Mouse (Mus musculus): ENCODE measurements around the gene Pcolce. TPM values are rescaled to one million over a fixed set of nuclear protein-coding genes. Genes with fewer than 3 reads are reported as not detected.
A peak's percentile ranks its signal among the peaks of the same experiment; 100 is the strongest.

The Pcolce gene
- polyA plus RNA-seq, 1 experiment, result 23.4 TPM

DNA sequence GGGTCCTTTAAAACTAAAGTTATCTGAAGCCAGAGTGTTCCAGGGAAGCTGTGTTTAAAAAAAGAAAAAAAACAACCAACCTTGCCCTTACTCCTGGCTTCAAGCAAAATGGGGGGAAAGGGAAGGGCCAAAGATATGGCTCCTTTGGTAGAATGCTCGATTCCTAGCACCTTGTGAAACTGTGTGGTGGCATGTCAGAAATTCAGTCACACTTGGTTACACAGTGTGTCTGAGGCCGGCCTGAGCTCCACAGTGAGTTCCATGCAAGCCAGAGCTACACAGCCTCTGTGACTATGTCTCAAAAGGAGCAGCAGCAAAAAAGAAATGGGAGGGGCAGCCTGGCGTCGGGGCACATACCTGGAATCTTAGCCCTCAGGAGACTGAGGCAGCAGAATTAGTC, 35.7 kb upstream of the Pcolce start:
- peaks cover 2% of the 10 kb centered on the region; the same call in 1 of the 2 replicates for H3K4me1 ChIP-seq (ENCODE audit: control insufficient read depth, insufficient read depth, low read length)
- WGBS, result 57% methylated on average over 4 of the region's 4 CpGs
- H3K27ac ChIP-seq (ENCODE audit: control insufficient read depth, insufficient read depth, low read depth, low read length, poor library complexity), result no peak overlapping the region
- TF ChIP-seq CTCF (IDR thresholded peaks at IDR 0.05; ENCODE audit: control insufficient read depth, insufficient read depth, low read length), result no peak
- no peak for TF ChIP-seq POLR2A (IDR thresholded peaks at IDR 0.05; ENCODE audit: borderline replicate concordance, control insufficient read depth, low read depth, low read length)
- H3K4me3 ChIP-seq (replicated peaks; ENCODE audit: control insufficient read depth, low read depth, low read length), result no peak overlapping the region

DNA sequence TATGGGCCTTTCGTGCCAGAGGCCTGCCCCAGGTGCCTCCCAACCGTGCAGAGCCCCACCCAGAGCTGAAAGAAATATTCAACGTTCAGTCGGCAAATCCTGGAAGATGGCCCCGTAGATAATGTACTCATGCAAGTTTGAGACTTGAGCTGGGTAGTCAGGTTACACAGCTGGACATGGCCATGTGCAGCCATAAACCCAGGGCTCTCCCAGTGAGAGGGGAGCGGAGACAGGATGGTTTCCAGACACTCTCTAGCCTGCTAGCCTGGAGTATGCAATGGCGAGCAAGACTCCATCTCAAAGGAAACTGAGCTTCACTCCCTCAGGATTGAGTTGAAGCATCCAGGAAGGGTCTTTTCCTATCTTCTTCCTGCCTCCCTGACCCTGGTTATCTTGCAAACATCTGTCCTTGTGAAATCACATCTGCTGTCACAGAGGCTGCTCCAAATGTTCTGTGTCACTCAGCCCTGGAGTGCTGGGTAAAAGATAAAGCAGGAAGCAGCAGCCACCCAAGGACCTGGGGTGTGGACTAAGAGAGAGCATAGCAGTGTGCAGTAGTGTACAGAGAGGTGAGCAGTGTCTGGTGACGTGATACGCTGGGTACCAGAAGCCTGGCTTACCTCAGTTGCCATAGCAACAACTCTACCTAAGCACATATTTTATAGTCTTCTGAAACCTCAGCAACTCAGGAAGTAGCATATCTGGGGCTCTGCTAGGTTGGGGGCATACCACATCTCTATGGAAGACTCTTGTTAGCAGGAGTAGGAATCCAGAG, 34.4 kb upstream of the Pcolce start:
- 61% methylated on average over 9 of the region's 9 CpGs for WGBS
- no peak overlapping the region for H3K27ac ChIP-seq (ENCODE audit: control insufficient read depth, insufficient read depth, low read depth, low read length, poor library complexity)
- H3K4me1 ChIP-seq (ENCODE audit: control insufficient read depth, insufficient read depth, low read length), result peaks cover 2% of the 10 kb centered on the region; the same call in 1 of the 2 replicates
- no peak overlapping the region for H3K4me3 ChIP-seq (replicated peaks; ENCODE audit: control insufficient read depth, low read depth, low read length)
- TF ChIP-seq POLR2A (IDR thresholded peaks at IDR 0.05; ENCODE audit: borderline replicate concordance, control insufficient read depth, low read depth, low read length) (no peak), CTCF (IDR thresholded peaks at IDR 0.05; ENCODE audit: control insufficient read depth, insufficient read depth, low read length) (no peak)

DNA sequence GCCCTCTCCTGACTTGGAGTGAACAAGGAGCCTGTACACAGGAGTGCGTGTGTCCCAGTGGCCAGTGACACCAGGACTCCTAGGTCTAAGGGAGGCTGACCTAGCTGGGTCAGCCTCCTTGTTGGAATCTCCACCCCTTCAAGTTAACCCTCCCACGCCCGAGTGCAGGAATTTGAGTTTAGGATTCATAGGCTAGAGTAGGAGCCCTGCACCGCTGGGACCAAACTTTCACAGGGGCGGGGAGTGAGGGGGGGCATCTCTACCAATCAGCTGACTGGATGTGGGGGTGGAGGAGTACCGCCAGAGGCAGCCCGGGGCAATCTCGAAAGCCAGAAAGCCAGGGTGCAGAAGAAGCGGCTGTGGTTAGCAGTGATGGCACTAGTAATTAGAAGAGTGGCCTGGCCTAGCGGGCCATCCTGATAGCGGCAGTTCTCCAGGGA, 32.1 kb upstream of the Pcolce start, which contains the start of gene Irs3:
TSS of gene Irs3 (minus strand) at position 63 of the 440 bp plus-strand sequence.
- Histone ChIP-seq H3K4me1 (ENCODE audit: control insufficient read depth, insufficient read depth, low read length) (peaks cover 2% of the 10 kb centered on the region; the same call in 1 of the 2 replicates), H3K27ac (ENCODE audit: control insufficient read depth, insufficient read depth, low read depth, low read length, poor library complexity) (peak within 1 kb of the TSS; percentile 23; the same call in 1 of the 2 replicates), H3K4me3 (replicated peaks; ENCODE audit: control insufficient read depth, low read depth, low read length) (peak within 1 kb of the TSS; percentile 56)
- WGBS, result 33% methylated on average over 11 of the region's 11 CpGs
- TF ChIP-seq CTCF (IDR thresholded peaks at IDR 0.05; ENCODE audit: control insufficient read depth, insufficient read depth, low read length), result no peak
- TF ChIP-seq POLR2A (IDR thresholded peaks at IDR 0.05; ENCODE audit: borderline replicate concordance, control insufficient read depth, low read depth, low read length), result no peak

DNA sequence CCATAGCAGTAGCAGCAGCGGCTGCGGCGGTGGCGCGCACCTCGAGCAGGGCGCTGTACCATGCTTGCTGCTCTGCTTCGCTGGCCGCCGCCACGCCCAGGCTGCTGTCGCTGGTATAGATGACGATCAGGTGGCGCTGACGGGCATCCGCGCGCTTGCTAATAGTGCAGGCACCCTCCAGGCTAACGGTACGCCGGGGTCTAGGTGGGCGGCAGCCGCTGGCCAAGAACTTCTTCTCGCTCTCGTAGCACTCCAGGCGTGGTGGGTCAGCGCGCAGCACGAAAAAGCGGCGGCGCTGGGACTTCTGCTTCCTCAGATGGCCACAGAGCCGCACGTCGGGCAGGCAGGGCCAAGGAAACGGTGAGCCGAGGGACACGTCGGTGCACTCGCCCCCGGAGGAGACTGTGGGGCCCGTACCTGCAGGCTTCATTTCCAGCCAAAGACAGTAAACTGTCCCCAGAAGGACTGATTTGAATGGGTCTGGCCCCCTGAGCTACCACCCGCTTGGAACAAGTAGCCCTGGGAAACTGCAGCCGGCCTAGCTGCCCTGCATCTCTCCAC, 31.6 kb upstream of the Pcolce start:
- Histone ChIP-seq H3K4me3 (replicated peaks; ENCODE audit: control insufficient read depth, low read depth, low read length) (peak overlapping the region; percentile 56), H3K27ac (ENCODE audit: control insufficient read depth, insufficient read depth, low read depth, low read length, poor library complexity) (peak overlapping the region; percentile 23; the same call in 1 of the 2 replicates), H3K4me1 (ENCODE audit: control insufficient read depth, insufficient read depth, low read length) (peaks cover 2% of the 10 kb centered on the region; the same call in 1 of the 2 replicates)
- WGBS, result 4% methylated on average over 44 of the region's 44 CpGs
- TF ChIP-seq CTCF (IDR thresholded peaks at IDR 0.05; ENCODE audit: control insufficient read depth, insufficient read depth, low read length) (no peak), POLR2A (IDR thresholded peaks at IDR 0.05; ENCODE audit: borderline replicate concordance, control insufficient read depth, low read depth, low read length) (no peak)

DNA sequence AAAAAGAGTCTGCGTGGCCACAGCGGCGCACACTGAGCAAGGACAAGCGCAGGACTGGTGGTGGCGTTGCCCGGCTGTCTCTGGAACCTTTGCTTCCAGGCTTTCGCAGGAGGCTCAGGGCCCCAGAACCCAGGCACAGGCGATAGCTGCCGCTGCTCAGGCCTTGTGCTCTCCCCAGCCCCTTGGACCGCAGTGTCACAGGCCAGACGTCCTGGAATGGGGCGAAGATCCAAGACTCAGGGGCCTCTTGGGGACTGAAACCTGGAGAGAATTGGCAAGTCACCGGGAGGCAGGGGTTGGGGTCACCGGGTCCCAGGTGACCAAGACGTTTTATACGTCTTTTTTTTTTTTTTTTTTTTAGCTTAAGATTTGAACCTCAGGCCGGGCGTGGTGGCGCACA, 30.9 kb upstream of the Pcolce start:
- Histone ChIP-seq H3K4me1 (ENCODE audit: control insufficient read depth, insufficient read depth, low read length) (peaks cover 2% of the 10 kb centered on the region; the same call in 1 of the 2 replicates), H3K4me3 (replicated peaks; ENCODE audit: control insufficient read depth, low read depth, low read length) (no peak overlapping the region), H3K27ac (ENCODE audit: control insufficient read depth, insufficient read depth, low read depth, low read length, poor library complexity) (no peak overlapping the region)
- WGBS, result 81% methylated on average over 19 of the region's 19 CpGs
- no peak for TF ChIP-seq POLR2A (IDR thresholded peaks at IDR 0.05; ENCODE audit: borderline replicate concordance, control insufficient read depth, low read depth, low read length)
- no peak for TF ChIP-seq CTCF (IDR thresholded peaks at IDR 0.05; ENCODE audit: control insufficient read depth, insufficient read depth, low read length)

DNA sequence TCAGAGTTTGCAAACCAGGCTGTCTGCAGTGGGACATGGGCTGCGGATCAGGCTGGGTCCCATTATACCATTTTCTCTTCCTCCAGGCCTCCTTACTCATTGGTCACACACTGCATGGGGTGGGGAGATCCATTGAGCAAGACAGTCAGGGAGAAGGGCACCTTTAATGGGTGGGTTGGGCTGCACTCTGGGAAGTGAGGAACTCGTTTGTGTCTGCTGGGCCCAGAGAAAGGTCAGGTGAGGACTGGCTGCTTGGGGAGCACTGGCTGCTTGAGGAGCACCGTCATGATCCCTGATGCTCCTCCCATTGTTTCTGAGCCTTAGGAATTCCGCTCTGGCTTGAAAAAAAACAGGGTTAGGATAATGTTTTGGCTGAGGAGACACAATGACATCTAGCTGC, 29.3 kb upstream of the Pcolce start:
- WGBS, result 72% methylated on average over 4 of the region's 4 CpGs
- no peak overlapping the region for H3K4me3 ChIP-seq (replicated peaks; ENCODE audit: control insufficient read depth, low read depth, low read length)
- H3K4me1 ChIP-seq (ENCODE audit: control insufficient read depth, insufficient read depth, low read length), result no peaks in the 10 kb centered on the region
- TF ChIP-seq POLR2A (IDR thresholded peaks at IDR 0.05; ENCODE audit: borderline replicate concordance, control insufficient read depth, low read depth, low read length) (no peak), CTCF (IDR thresholded peaks at IDR 0.05; ENCODE audit: control insufficient read depth, insufficient read depth, low read length) (no peak)
- H3K27ac ChIP-seq (ENCODE audit: control insufficient read depth, insufficient read depth, low read depth, low read length, poor library complexity), result no peak overlapping the region

DNA sequence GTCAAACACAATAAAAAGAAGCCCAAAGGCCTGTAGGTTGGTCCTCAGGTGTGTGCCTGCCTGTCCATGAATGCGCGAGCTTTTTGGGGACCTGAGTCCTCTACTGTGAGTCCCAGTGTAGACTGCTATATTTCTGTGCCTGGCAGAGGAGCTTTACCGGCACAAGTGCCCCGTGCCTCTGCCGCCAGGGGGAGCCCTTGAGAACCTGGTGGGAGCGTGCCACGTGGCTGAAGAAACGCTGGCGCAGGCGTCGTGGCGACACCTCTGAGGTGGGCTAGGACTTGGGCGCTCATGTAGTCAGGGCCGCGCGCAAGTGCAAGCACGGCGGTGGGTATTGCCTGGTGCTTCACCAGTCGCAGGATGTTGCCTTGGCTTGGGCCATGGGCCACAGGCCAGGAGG, 27.5 kb upstream of the Pcolce start, which contains the start of gene Sap25:
TSS of gene Sap25 (plus strand) at position 281 of the 400 bp plus-strand sequence.
- TF ChIP-seq CTCF (IDR thresholded peaks at IDR 0.05; ENCODE audit: control insufficient read depth, insufficient read depth, low read length), result peak; percentile 60
- TF ChIP-seq POLR2A (IDR thresholded peaks at IDR 0.05; ENCODE audit: borderline replicate concordance, control insufficient read depth, low read depth, low read length), result no peak
- H3K4me3 ChIP-seq (replicated peaks; ENCODE audit: control insufficient read depth, low read depth, low read length), result no peak within 1 kb of the TSS
- no peaks in the 10 kb centered on the region for H3K4me1 ChIP-seq (ENCODE audit: control insufficient read depth, insufficient read depth, low read length)
- WGBS, result 81% methylated on average over 19 of the region's 19 CpGs
- H3K27ac ChIP-seq (ENCODE audit: control insufficient read depth, insufficient read depth, low read depth, low read length, poor library complexity), result no peak within 1 kb of the TSS

DNA sequence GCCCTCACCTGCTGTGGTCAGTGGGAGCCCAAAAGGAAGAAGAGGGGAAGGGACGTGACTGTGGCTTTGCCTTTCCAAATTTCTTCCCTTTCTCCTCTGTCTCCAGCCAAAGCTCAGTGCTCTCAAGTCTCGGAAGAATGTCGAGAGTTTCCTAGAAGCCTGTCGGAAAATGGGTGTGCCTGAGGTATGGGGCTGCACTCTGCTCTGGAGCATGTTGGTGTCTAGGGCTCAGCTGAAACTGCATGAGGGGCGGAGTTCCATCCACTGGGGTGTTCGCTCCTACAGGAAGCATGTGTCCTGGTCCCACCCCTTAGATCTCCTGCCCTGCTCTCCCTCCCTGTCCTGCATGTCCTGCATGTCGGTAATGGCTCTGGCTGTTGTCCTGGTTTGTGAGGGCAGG, 25.9 kb upstream of the Pcolce start:
- Histone ChIP-seq H3K27ac (ENCODE audit: control insufficient read depth, insufficient read depth, low read depth, low read length, poor library complexity) (no peak overlapping the region), H3K4me1 (ENCODE audit: control insufficient read depth, insufficient read depth, low read length) (no peaks in the 10 kb centered on the region), H3K4me3 (replicated peaks; ENCODE audit: control insufficient read depth, low read depth, low read length) (no peak overlapping the region)
- TF ChIP-seq CTCF (IDR thresholded peaks at IDR 0.05; ENCODE audit: control insufficient read depth, insufficient read depth, low read length) (no peak), POLR2A (IDR thresholded peaks at IDR 0.05; ENCODE audit: borderline replicate concordance, control insufficient read depth, low read depth, low read length) (no peak)
- WGBS, result 87% methylated on average over 7 of the region's 7 CpGs

Measured in bone marrow, adult 2 months (tissue).